Mouse (Mus musculus): ENCODE data around the gene Pex14. TPM values are rescaled to one million over a fixed set of nuclear protein-coding genes. Genes with fewer than 3 reads are reported as not detected.
A peak's percentile ranks its signal among the peaks of the same experiment; 100 is the strongest.
"Not testable (repeated sequence)": the region's sequence is repeated elsewhere in the genome, so short reads cannot be mapped to it uniquely, and the experiment has no call there.

Pex14 gene
- polyA plus RNA-seq, 1 experiment from 2014 or later = 46.8 TPM

GRCm38 (mm10) chr4:149125341-149126114 lies 25.9 kb upstream of the Pex14 start:
- DNase-seq (ENCODE audit: low spot score) = no peak

GRCm38 (mm10) chr4:149123432-149123831 lies 23.8 kb upstream of the Pex14 start:
- H3K4me2 ChIP-seq = no peak overlapping the region
- H3K9ac ChIP-seq (ENCODE audit: low read depth, low read length) = 0 out of 2 replicates have a peak overlapping the region, but pooled peaks have one; percentile 15
- 66% methylated on average over 5 of the region's 5 CpGs for WGBS
- DNase-seq (ENCODE audit: low spot score) = no peak
- H3K9me3 ChIP-seq (ENCODE audit: control insufficient read depth, low read length) = no peaks in the 10 kb centered on the region
- no peak overlapping the region for H3K4me3 ChIP-seq (ENCODE audit: low read depth, low read length)
- no peaks in the 10 kb centered on the region for H3K27me3 ChIP-seq (replicated peaks; ENCODE audit: control insufficient read depth, insufficient read depth, low read length)
- H3K4me1 ChIP-seq (replicated peaks; ENCODE audit: control insufficient read depth, insufficient read depth, low read length) = peaks cover 5% of the 10 kb centered on the region
- no peak overlapping the region for H3K27ac ChIP-seq (ENCODE audit: low read depth, low read length)
- no peak for ATAC-seq (replicated peaks; ENCODE audit: low FRiP score)
- H3K36me3 ChIP-seq (ENCODE audit: control insufficient read depth, insufficient read depth, low read length) = no peaks in the 10 kb centered on the region

More at GRCm38 (mm10) chr4:149125341-149126114, 25.9 kb upstream of the Pex14 start:
- Histone ChIP-seq H3K9ac (ENCODE audit: low read depth, low read length) (no peak overlapping the region), H3K9me3 (ENCODE audit: control insufficient read depth, low read length) (no peaks in the 10 kb centered on the region), H3K4me1 (replicated peaks; ENCODE audit: control insufficient read depth, insufficient read depth, low read length) (no peaks in the 10 kb centered on the region), H3K36me3 (ENCODE audit: control insufficient read depth, insufficient read depth, low read length) (no peaks in the 10 kb centered on the region; the same call in 1 of the 2 replicates), H3K4me2 (no peak overlapping the region), H3K27me3 (replicated peaks; ENCODE audit: control insufficient read depth, insufficient read depth, low read length) (no peaks in the 10 kb centered on the region), H3K4me3 (ENCODE audit: low read depth, low read length) (no peak overlapping the region), H3K27ac (ENCODE audit: low read depth, low read length) (no peak overlapping the region)
- ATAC-seq (replicated peaks; ENCODE audit: low FRiP score) = no peak
- 52% methylated on average over 11 of the region's 11 CpGs for WGBS

GRCm38 (mm10) chr4:149119978-149120562 lies 20.4 kb upstream of the Pex14 start:
- H3K4me1 ChIP-seq (replicated peaks; ENCODE audit: control insufficient read depth, insufficient read depth, low read length); H3K27ac ChIP-seq (ENCODE audit: low read depth, low read length); H3K27me3 ChIP-seq (replicated peaks; ENCODE audit: control insufficient read depth, insufficient read depth, low read length); H3K9me3 ChIP-seq (ENCODE audit: control insufficient read depth, low read length); H3K4me2 ChIP-seq; DNase-seq (ENCODE audit: low spot score); H3K4me3 ChIP-seq (ENCODE audit: low read depth, low read length); H3K9ac ChIP-seq (ENCODE audit: low read depth, low read length); H3K36me3 ChIP-seq (ENCODE audit: control insufficient read depth, insufficient read depth, low read length): not testable (repeated sequence)
- 64% methylated on average over 12 of the region's 12 CpGs for WGBS
- ATAC-seq (replicated peaks; ENCODE audit: low FRiP score) = peak; percentile 69

- H3K27ac ChIP-seq (ENCODE audit: low read depth, low read length) = no peak within 1 kb of the TSS
- peak; percentile 82 for ATAC-seq (replicated peaks; ENCODE audit: low FRiP score)
- H3K9me3 ChIP-seq (ENCODE audit: control insufficient read depth, low read length) = no peaks in the 10 kb centered on the region
- H3K4me1 ChIP-seq (replicated peaks; ENCODE audit: control insufficient read depth, insufficient read depth, low read length) = peaks cover 8% of the 10 kb centered on the region
- H3K4me3 ChIP-seq (ENCODE audit: low read depth, low read length) = peak within 1 kb of the TSS; percentile 89
- peak within 1 kb of the TSS; percentile 96 for H3K4me2 ChIP-seq
- peaks cover 6% of the 10 kb centered on the region; the same call in 1 of the 2 replicates for H3K36me3 ChIP-seq (ENCODE audit: control insufficient read depth, insufficient read depth, low read length)
- H3K27me3 ChIP-seq (replicated peaks; ENCODE audit: control insufficient read depth, insufficient read depth, low read length) = no peaks in the 10 kb centered on the region
- under 1% methylated on average over 35 of the region's 35 CpGs for WGBS
- peak; percentile 86 for DNase-seq (ENCODE audit: low spot score)
- peak within 1 kb of the TSS; percentile 82 for H3K9ac ChIP-seq (ENCODE audit: low read depth, low read length)
These were observed 4.3 kb upstream of the Pex14 start, which contains the start of gene Dffa for GRCm38 (mm10) chr4:149103875-149104561. Gene Dffa, plus strand, starts transcription at chr4:149104146.

DNA sequence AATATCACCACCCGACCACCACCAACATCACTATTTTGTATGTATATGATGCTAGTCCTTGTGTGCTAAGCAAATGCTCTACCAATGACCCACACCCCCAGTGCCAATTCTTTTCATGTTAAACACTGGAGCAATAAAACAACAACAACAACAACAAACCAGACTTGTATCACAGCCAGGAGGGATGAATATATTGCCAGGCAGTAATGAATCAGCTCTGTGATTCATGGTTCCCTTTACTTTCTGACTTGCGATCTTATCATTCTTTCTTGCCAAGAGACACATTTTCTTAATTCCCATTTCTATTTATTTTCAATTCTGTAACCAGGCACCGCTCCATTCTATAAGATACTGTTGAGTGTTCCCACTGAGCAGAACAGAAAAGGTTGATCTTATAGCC lies 1.8 kb upstream of the Pex14 start:
- WGBS = 78% methylated on average over 3 of the region's 3 CpGs
- no peak for DNase-seq (ENCODE audit: low spot score)
- Histone ChIP-seq H3K9ac (ENCODE audit: low read depth, low read length) (no peak overlapping the region), H3K36me3 (ENCODE audit: control insufficient read depth, insufficient read depth, low read length) (no peaks in the 10 kb centered on the region), H3K4me1 (replicated peaks; ENCODE audit: control insufficient read depth, insufficient read depth, low read length) (peaks cover 17% of the 10 kb centered on the region), H3K9me3 (ENCODE audit: control insufficient read depth, low read length) (no peaks in the 10 kb centered on the region), H3K27me3 (replicated peaks; ENCODE audit: control insufficient read depth, insufficient read depth, low read length) (no peaks in the 10 kb centered on the region), H3K4me3 (ENCODE audit: low read depth, low read length) (no peak overlapping the region), H3K4me2 (no peak overlapping the region), H3K27ac (ENCODE audit: low read depth, low read length) (no peak overlapping the region)
- no peak for ATAC-seq (replicated peaks; ENCODE audit: low FRiP score)

GRCm38 (mm10) chr4:149100449-149100848 lies 773 bp upstream of the Pex14 start:
- not testable (repeated sequence) for H3K27me3 ChIP-seq (replicated peaks; ENCODE audit: control insufficient read depth, insufficient read depth, low read length); H3K9me3 ChIP-seq (ENCODE audit: control insufficient read depth, low read length); H3K9ac ChIP-seq (ENCODE audit: low read depth, low read length); DNase-seq (ENCODE audit: low spot score); H3K4me2 ChIP-seq; H3K27ac ChIP-seq (ENCODE audit: low read depth, low read length); H3K36me3 ChIP-seq (ENCODE audit: control insufficient read depth, insufficient read depth, low read length); ATAC-seq (replicated peaks; ENCODE audit: low FRiP score); H3K4me3 ChIP-seq (ENCODE audit: low read depth, low read length)
- peaks cover 17% of the 10 kb centered on the region for H3K4me1 ChIP-seq (replicated peaks; ENCODE audit: control insufficient read depth, insufficient read depth, low read length)
- WGBS = 83% methylated on average over 12 of the region's 12 CpGs

DNA sequence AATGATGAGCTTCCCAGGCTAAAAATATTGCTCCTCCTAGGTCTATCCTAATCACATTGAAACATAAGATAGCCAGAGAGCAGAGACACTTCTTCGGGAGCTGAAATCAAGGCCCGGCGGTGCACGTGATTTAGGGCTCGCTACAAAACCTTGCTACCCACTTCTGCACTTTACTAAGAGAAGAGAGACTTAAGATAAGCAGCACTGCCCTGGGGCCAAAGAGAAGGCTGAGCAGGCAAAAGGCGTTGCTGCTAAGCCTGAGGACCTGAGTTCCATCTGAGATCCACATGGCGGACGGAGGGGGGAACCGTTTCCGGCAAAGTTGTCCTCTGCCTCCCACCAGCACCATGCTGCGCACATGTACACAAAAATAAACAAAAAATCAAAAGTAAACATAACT lies 1.1 kb downstream of the Pex14 start:
- Histone ChIP-seq H3K27me3 (replicated peaks; ENCODE audit: control insufficient read depth, insufficient read depth, low read length) (no peaks in the 10 kb centered on the region), H3K4me2 (peak overlapping the region; percentile 96), H3K9ac (ENCODE audit: low read depth, low read length) (peak overlapping the region; percentile 90), H3K4me3 (ENCODE audit: low read depth, low read length) (peak overlapping the region; percentile 99), H3K9me3 (ENCODE audit: control insufficient read depth, low read length) (no peaks in the 10 kb centered on the region), H3K36me3 (ENCODE audit: control insufficient read depth, insufficient read depth, low read length) (peaks cover 6% of the 10 kb centered on the region; the same call in 1 of the 2 replicates), H3K27ac (ENCODE audit: low read depth, low read length) (peak overlapping the region; percentile 68; the same call in 1 of the 2 replicates), H3K4me1 (replicated peaks; ENCODE audit: control insufficient read depth, insufficient read depth, low read length) (peaks cover 9% of the 10 kb centered on the region)
- DNase-seq (ENCODE audit: low spot score) (no peak), ATAC-seq (replicated peaks; ENCODE audit: low FRiP score) (0 out of 2 replicates have a peak, but pooled peaks have one; percentile 2)
- WGBS = 6% methylated on average over 11 of the region's 11 CpGs

DNA sequence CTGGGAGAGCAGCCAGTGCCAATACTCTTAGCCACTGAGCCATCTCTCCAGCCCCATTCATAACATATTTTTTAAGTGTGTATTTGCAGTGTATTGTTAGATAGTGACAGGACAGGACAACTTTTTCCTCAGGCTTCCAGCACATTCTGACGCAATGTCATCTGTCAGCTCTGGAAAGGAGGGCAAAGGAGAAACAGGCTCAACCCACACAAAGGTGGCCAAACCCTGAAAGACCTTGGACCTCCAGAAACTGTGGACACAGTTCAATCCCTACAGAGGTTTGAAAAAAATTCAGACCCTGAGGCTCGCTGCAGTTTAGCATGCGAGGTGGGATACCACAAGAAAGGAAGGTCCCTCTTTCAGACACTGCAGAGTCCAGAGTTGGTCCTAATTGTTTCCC lies 1.7 kb downstream of the Pex14 start:
- ATAC-seq (replicated peaks; ENCODE audit: low FRiP score) = no peak
- Histone ChIP-seq H3K9ac (ENCODE audit: low read depth, low read length) (peak overlapping the region; percentile 90), H3K9me3 (ENCODE audit: control insufficient read depth, low read length) (no peaks in the 10 kb centered on the region), H3K4me3 (ENCODE audit: low read depth, low read length) (peak overlapping the region; percentile 99), H3K4me1 (replicated peaks; ENCODE audit: control insufficient read depth, insufficient read depth, low read length) (peaks cover 9% of the 10 kb centered on the region), H3K4me2 (peak overlapping the region; percentile 96), H3K27me3 (replicated peaks; ENCODE audit: control insufficient read depth, insufficient read depth, low read length) (no peaks in the 10 kb centered on the region), H3K27ac (ENCODE audit: low read depth, low read length) (no peak overlapping the region), H3K36me3 (ENCODE audit: control insufficient read depth, insufficient read depth, low read length) (peaks cover 7% of the 10 kb centered on the region; the same call in 1 of the 2 replicates)
- no peak for DNase-seq (ENCODE audit: low spot score)
- 75% methylated on average over 3 of the region's 3 CpGs for WGBS
